Mouse (Mus musculus) thymus, adult 2 months (tissue): ENCODE measurements at regions not wholly inside any gene's neighbourhood (a gene's known extent, or its start where the extent isn't known, plus 50 kb on each side); places are given as distances from the start of the nearest gene placed in this dataset.

Experiments used
- DNase-seq: peaks from one replicate; pipeline ENCODE4 v3.0.0; 2021
- H3K27ac ChIP-seq: fragments of 200-500 bp; 2 replicates; pipeline ENCODE4 v1.5.1; 2012; ENCODE audit warnings: low read length, control low read depth; ENCODE audit not compliant: control insufficient read depth, insufficient read depth
- H3K27me3 ChIP-seq: fragments of 200-500 bp; 2 replicates; pipeline ENCODE4 v1.6.1; 2012; ENCODE audit warnings: mild to moderate bottlenecking, low read length, moderate library complexity, mixed read lengths; ENCODE audit not compliant: control insufficient read depth, insufficient read depth
- H3K36me3 ChIP-seq: fragments of 200-500 bp; 2 replicates; pipeline ENCODE4 v1.6.1; 2012; ENCODE audit warnings: mild to moderate bottlenecking, low read length, moderate library complexity; ENCODE audit not compliant: control insufficient read depth, insufficient read depth
- H3K4me1 ChIP-seq: fragments of 200-500 bp; replicated peaks from 2 replicates; pipeline ENCODE4 v1.6.1; 2012; ENCODE audit warnings: low read length; ENCODE audit not compliant: control insufficient read depth, insufficient read depth
- H3K4me3 ChIP-seq: fragments of 200-500 bp; 2 replicates; pipeline ENCODE4 v1.5.1; 2012; ENCODE audit warnings: mild to moderate bottlenecking, low read length, control low read depth, moderate library complexity; ENCODE audit not compliant: control insufficient read depth, insufficient read depth
- CTCF ChIP-seq: fragments of 200-500 bp; IDR thresholded peaks from 2 replicates; pipeline ENCODE4 v1.5.1; 2012; ENCODE audit warnings: mild to moderate bottlenecking, control low read depth, low read length, moderate library complexity, borderline replicate concordance; ENCODE audit not compliant: control insufficient read depth, poor library complexity, insufficient read depth; ENCODE audit errors: extremely low read depth
- POLR2A ChIP-seq: fragments of 200-500 bp; IDR thresholded peaks from 2 replicates; pipeline ENCODE4 v1.6.1; 2012; ENCODE audit warnings: mild to moderate bottlenecking, low read length, control low read depth, moderate library complexity; ENCODE audit not compliant: control insufficient read depth, poor library complexity, insufficient read depth; ENCODE audit errors: extremely low read depth
- WGBS: fragments of 180-500 bp; shearing (Covaris S2); methylation state at CpG from one replicate; pipeline ENCODE4 v1.1.7; 2018; 5-methylcytosine and 5-hydroxymethylcytosine counted together

- Histone ChIP-seq H3K36me3 (no peaks in the 10 kb centered on the region), H3K27me3 (no peaks in the 10 kb centered on the region), H3K27ac (no peak overlapping the region), H3K4me3 (no peak overlapping the region), H3K4me1 (no peaks in the 10 kb centered on the region)
- TF ChIP-seq POLR2A (no peak), CTCF (no peak)
- DNase-seq, result no peak
- WGBS, result 86% methylated on average over 4 of the region's 4 CpGs
These were observed 709.6 kb upstream of the Castor2 start for GRCm38 (mm10) chr5:133389896-133390295.

GRCm38 (mm10) chr5:133389023-133389840 is 710.3 kb upstream of the Castor2 start:
- Histone ChIP-seq H3K4me3 (no peak overlapping the region), H3K36me3 (no peaks in the 10 kb centered on the region), H3K27me3 (no peaks in the 10 kb centered on the region), H3K27ac (no peak overlapping the region), H3K4me1 (no peaks in the 10 kb centered on the region)
- 85% methylated on average over 6 of the region's 6 CpGs for WGBS
- DNase-seq, result no peak
- no peak for TF ChIP-seq CTCF

- no peak for DNase-seq
- no peaks in the 10 kb centered on the region for H3K27me3 ChIP-seq
- TF ChIP-seq CTCF (no peak), POLR2A (no peak)
- no peak overlapping the region for H3K27ac ChIP-seq
- no peaks in the 10 kb centered on the region for H3K4me1 ChIP-seq
- H3K36me3 ChIP-seq, result no peaks in the 10 kb centered on the region
- WGBS, result 80% methylated on average over 10 of the region's 10 CpGs
- no peak overlapping the region for H3K4me3 ChIP-seq
These were observed 713.8 kb upstream of the Castor2 start for GRCm38 (mm10) chr5:133385374-133386349.

GRCm38 (mm10) chr5:133365771-133366170 is 733.7 kb upstream of the Castor2 start:
- Histone ChIP-seq H3K27ac (no peak overlapping the region), H3K36me3 (no peaks in the 10 kb centered on the region), H3K4me3 (no peak overlapping the region), H3K4me1 (no peaks in the 10 kb centered on the region), H3K27me3 (no peaks in the 10 kb centered on the region)
- DNase-seq, result no peak
- TF ChIP-seq CTCF (no peak), POLR2A (no peak)
- 91% methylated on average over 3 of the region's 3 CpGs for WGBS

- H3K36me3 ChIP-seq, result no peaks in the 10 kb centered on the region
- DNase-seq, result no peak
- H3K4me3 ChIP-seq, result no peak overlapping the region
- H3K4me1 ChIP-seq, result no peaks in the 10 kb centered on the region
- TF ChIP-seq CTCF (no peak), POLR2A (no peak)
- no peak overlapping the region for H3K27ac ChIP-seq
- WGBS, result 95% methylated on average over 3 of the region's 3 CpGs
- H3K27me3 ChIP-seq, result no peaks in the 10 kb centered on the region
These were observed 752.0 kb upstream of the Castor2 start for GRCm38 (mm10) chr5:133347516-133347915.

- DNase-seq, result no peak
- no peaks in the 10 kb centered on the region for H3K4me1 ChIP-seq
- no peak overlapping the region for H3K27ac ChIP-seq
- 81% methylated on average over 3 of the region's 3 CpGs for WGBS
- H3K36me3 ChIP-seq, result no peaks in the 10 kb centered on the region
- H3K27me3 ChIP-seq, result no peaks in the 10 kb centered on the region
- H3K4me3 ChIP-seq, result no peak overlapping the region
- no peak for TF ChIP-seq POLR2A
These were observed 757.5 kb upstream of the Castor2 start for GRCm38 (mm10) chr5:133341973-133342372.

- Histone ChIP-seq H3K4me3 (no peak overlapping the region), H3K36me3 (no peaks in the 10 kb centered on the region), H3K27ac (no peak overlapping the region), H3K27me3 (no peaks in the 10 kb centered on the region), H3K4me1 (no peaks in the 10 kb centered on the region)
- DNase-seq, result no peak
- WGBS, result 49% methylated on average over 2 of the region's 2 CpGs
- TF ChIP-seq CTCF (no peak), POLR2A (no peak)
These were observed 777.5 kb upstream of the Auts2 start for GRCm38 (mm10) chr5:133320626-133321025.
